Mouse (Mus musculus): ENCODE measurements at regions not wholly inside any gene's neighbourhood (a gene's known extent, or its start where the extent isn't known, plus 50 kb on each side); places are given as distances from the start of the nearest gene placed in this dataset.

DNA sequence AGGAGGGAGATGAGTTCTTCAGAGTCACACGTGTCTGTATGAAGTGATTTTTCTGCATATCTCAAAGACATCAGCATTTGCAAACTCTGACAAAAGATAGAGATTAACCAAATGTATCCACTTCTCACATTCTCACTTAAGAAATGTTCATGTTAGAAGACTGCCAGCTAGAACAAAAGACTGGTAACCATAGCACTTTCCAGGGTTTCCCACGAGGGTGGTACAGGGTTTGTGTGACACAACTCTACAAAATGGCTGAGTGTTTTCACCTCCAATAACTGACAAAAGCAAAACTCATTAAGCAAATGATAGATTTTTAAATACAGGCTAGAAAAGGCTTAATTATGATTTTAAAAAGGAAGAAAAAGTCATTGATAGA lies 523.0 kb downstream of the Etv1 start:
- no peak for ATAC-seq (replicated peaks; ENCODE audit: low FRiP score, low TSS enrichment, low read depth)
- DNase-seq (ENCODE audit: low spot score), result no peak
- 65% methylated on average over 2 of the region's 2 CpGs for WGBS
- no peak overlapping the region for H3K9ac ChIP-seq (ENCODE audit: low read length)
- H3K27me3 ChIP-seq (replicated peaks; ENCODE audit: control insufficient read depth, insufficient read depth, low read length), result no peaks in the 10 kb centered on the region
- no peak overlapping the region for H3K4me3 ChIP-seq (ENCODE audit: low read depth, low read length)
- H3K36me3 ChIP-seq (ENCODE audit: control insufficient read depth, insufficient read depth, low read length), result no peaks in the 10 kb centered on the region
- no peak overlapping the region for H3K27ac ChIP-seq (ENCODE audit: low read depth)
- no peaks in the 10 kb centered on the region for H3K4me1 ChIP-seq (replicated peaks; ENCODE audit: control insufficient read depth, insufficient read depth, low read length)
- H3K9me3 ChIP-seq (ENCODE audit: control insufficient read depth, low read length), result no peaks in the 10 kb centered on the region
- no peak overlapping the region for H3K4me2 ChIP-seq (ENCODE audit: low read length)

DNA sequence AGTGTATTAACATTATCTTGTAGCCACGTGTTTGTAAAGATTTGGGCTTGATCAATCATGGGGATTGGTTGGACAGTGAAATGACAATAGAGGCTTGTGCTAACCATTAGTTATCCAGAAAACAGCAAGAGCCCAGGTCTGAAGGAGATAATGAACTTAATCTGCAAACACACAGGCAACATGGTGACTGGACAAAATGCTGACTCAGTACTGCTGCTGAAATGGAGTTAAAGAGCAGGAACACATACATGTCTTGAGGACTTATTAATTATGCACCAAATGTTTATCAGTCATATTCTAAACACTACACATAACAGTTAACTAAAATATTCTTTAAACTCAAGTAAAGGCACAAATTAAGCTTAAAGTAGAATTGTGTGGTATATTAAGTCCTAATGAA lies 528.6 kb downstream of the Etv1 start:
- Histone ChIP-seq H3K4me2 (ENCODE audit: low read length) (no peak overlapping the region), H3K4me3 (ENCODE audit: low read depth, low read length) (no peak overlapping the region), H3K9me3 (ENCODE audit: control insufficient read depth, low read length) (no peaks in the 10 kb centered on the region), H3K27ac (ENCODE audit: low read depth) (no peak overlapping the region), H3K36me3 (ENCODE audit: control insufficient read depth, insufficient read depth, low read length) (no peaks in the 10 kb centered on the region), H3K9ac (ENCODE audit: low read length) (no peak overlapping the region), H3K4me1 (replicated peaks; ENCODE audit: control insufficient read depth, insufficient read depth, low read length) (no peaks in the 10 kb centered on the region), H3K27me3 (replicated peaks; ENCODE audit: control insufficient read depth, insufficient read depth, low read length) (no peaks in the 10 kb centered on the region)
- DNase-seq (ENCODE audit: low spot score) (no peak), ATAC-seq (replicated peaks; ENCODE audit: low FRiP score, low TSS enrichment, low read depth) (no peak)
- WGBS, result 76% methylated on average over 1 of the region's 1 CpGs

DNA sequence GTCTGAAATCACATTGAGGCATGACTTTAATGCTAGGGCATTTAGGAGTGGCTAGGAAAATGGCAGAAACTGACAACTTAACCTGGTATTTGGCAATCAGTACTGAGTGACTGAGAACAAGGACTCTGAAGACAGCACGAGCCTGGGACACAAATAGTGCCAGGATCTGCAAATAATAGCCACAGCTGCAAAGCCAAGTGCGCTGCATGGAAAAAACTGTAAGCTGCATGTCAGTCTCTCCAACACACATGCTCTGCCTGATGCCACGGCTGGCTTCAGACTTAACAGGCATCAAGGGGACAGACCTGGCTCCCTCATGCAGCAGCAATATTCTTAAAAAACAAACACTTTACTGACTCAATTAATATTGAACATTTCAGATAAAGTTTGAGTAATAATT lies 530.7 kb downstream of the Etv1 start:
- Histone ChIP-seq H3K9ac (ENCODE audit: low read length) (no peak overlapping the region), H3K4me1 (replicated peaks; ENCODE audit: control insufficient read depth, insufficient read depth, low read length) (no peaks in the 10 kb centered on the region), H3K9me3 (ENCODE audit: control insufficient read depth, low read length) (no peaks in the 10 kb centered on the region), H3K4me3 (ENCODE audit: low read depth, low read length) (no peak overlapping the region), H3K4me2 (ENCODE audit: low read length) (no peak overlapping the region), H3K27me3 (replicated peaks; ENCODE audit: control insufficient read depth, insufficient read depth, low read length) (no peaks in the 10 kb centered on the region), H3K27ac (ENCODE audit: low read depth) (no peak overlapping the region), H3K36me3 (ENCODE audit: control insufficient read depth, insufficient read depth, low read length) (no peaks in the 10 kb centered on the region)
- DNase-seq (ENCODE audit: low spot score), result no peak
- no peak for ATAC-seq (replicated peaks; ENCODE audit: low FRiP score, low TSS enrichment, low read depth)
- 70% methylated on average over 3 of the region's 3 CpGs for WGBS

DNA sequence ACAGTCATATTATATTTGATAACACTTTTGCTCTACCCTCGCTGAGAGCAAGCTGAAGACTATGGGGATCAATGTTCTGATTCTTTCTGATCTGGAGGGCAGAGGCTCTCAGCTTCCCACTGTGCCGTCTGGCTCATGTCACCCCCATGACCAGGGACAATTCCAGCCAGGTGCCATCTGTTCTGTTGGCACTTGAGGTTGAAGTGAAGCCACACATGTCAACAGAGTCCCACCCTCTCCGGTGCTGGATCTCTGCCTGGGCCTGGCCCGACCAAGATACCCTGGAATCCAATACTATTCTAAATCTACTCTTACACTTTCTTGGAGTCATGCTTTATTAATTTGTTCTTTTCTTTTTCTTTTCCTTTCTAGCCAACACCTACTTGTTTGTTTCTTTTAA lies 538.0 kb downstream of the Etv1 start:
- H3K9ac ChIP-seq (ENCODE audit: low read length), result no peak overlapping the region
- H3K36me3 ChIP-seq (ENCODE audit: control insufficient read depth, insufficient read depth, low read length), result no peaks in the 10 kb centered on the region
- H3K4me3 ChIP-seq (ENCODE audit: low read depth, low read length), result no peak overlapping the region
- no peaks in the 10 kb centered on the region for H3K4me1 ChIP-seq (replicated peaks; ENCODE audit: control insufficient read depth, insufficient read depth, low read length)
- no peaks in the 10 kb centered on the region for H3K9me3 ChIP-seq (ENCODE audit: control insufficient read depth, low read length)
- ATAC-seq (replicated peaks; ENCODE audit: low FRiP score, low TSS enrichment, low read depth) (no peak), DNase-seq (ENCODE audit: low spot score) (no peak)
- H3K27ac ChIP-seq (ENCODE audit: low read depth), result no peak overlapping the region
- no peaks in the 10 kb centered on the region for H3K27me3 ChIP-seq (replicated peaks; ENCODE audit: control insufficient read depth, insufficient read depth, low read length)
- no peak overlapping the region for H3K4me2 ChIP-seq (ENCODE audit: low read length)
- WGBS, result 89% methylated on average over 4 of the region's 4 CpGs

DNA sequence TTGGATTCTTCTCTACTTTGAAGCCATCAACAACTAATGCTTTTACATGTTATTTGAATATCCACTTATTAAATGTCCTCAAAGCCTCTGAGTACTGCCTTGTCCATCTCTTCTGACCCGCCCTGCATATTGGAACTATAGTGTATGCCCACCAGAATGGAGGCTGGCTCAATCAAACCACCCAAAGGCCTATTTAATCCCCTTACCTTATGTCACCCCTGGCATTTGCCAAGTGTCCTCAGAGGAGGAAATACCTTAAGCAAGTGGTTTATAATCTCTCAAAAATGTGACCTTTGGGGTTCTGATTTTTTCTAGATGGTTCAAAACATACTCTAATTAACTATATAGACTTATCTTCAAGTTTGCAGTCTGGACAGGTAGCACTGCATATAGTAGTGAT lies 542.3 kb downstream of the Etv1 start:
- DNase-seq (ENCODE audit: low spot score) (no peak), ATAC-seq (replicated peaks; ENCODE audit: low FRiP score, low TSS enrichment, low read depth) (no peak)
- no peaks in the 10 kb centered on the region for H3K27me3 ChIP-seq (replicated peaks; ENCODE audit: control insufficient read depth, insufficient read depth, low read length)
- H3K36me3 ChIP-seq (ENCODE audit: control insufficient read depth, insufficient read depth, low read length), result no peaks in the 10 kb centered on the region
- no peaks in the 10 kb centered on the region for H3K4me1 ChIP-seq (replicated peaks; ENCODE audit: control insufficient read depth, insufficient read depth, low read length)
- H3K27ac ChIP-seq (ENCODE audit: low read depth), result no peak overlapping the region
- H3K4me2 ChIP-seq (ENCODE audit: low read length), result no peak overlapping the region
- H3K9me3 ChIP-seq (ENCODE audit: control insufficient read depth, low read length), result no peaks in the 10 kb centered on the region
- 81% methylated on average over 1 of the region's 1 CpGs for WGBS
- H3K4me3 ChIP-seq (ENCODE audit: low read depth, low read length), result no peak overlapping the region
- H3K9ac ChIP-seq (ENCODE audit: low read length), result no peak overlapping the region

DNA sequence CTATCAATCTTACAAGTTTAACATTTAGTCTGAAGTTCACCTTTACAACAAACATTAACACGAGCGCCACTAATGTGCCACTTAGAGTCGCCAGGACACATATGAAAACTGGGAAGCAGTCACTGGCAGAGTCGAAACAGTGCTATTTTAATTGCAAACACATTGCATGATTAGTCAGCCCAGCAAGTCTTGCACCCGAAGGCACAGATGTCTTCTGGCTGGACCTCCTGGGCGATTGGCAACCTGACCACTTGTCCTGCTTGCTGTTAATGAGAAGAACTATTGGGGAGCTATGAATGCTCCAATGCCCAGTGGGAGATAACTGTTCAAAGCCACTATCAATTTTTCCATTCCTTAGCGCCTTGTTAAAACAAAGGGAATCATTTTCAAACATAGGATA lies 547.0 kb downstream of the Etv1 start:
- no peak for DNase-seq (ENCODE audit: low spot score)

DNA sequence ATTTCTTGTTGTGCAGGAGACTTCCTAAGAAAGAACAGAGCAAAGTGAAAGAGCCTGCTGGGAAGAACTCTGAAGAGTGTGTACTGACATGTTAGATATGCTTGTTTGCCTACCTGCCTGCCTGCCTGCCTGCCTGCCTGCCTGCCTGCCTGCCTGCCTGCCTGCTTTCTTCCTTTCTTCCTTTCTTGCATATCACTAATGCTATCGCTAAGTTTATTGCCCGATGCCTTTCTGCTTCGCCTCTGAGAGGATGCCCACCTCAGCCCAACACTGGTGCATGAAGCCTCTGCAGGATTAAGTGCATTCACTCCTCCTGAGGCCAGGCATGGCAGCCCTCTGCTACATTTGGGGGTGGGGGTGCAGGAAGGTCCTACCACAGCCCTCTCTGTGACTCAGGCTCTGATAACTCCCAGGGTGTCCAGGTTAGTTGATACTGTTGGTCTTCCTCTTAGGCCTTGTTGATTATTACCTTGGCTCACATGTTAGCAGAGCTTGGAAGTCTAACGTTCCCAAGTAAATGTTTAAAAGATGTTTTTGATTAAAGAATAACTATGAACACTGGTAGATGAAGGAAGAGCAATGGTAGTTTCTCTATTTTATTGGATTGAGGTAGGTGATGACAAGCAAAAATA lies 547.6 kb downstream of the Etv1 start:
- H3K27me3 ChIP-seq (replicated peaks; ENCODE audit: control insufficient read depth, insufficient read depth, low read length), result no peaks in the 10 kb centered on the region
- H3K36me3 ChIP-seq (ENCODE audit: control insufficient read depth, insufficient read depth, low read length), result no peaks in the 10 kb centered on the region
- H3K4me2 ChIP-seq (ENCODE audit: low read length), result no peak overlapping the region
- no peak overlapping the region for H3K27ac ChIP-seq (ENCODE audit: low read depth)
- 62% methylated on average over 4 of the region's 4 CpGs for WGBS
- H3K4me3 ChIP-seq (ENCODE audit: low read depth, low read length), result no peak overlapping the region
- no peaks in the 10 kb centered on the region for H3K4me1 ChIP-seq (replicated peaks; ENCODE audit: control insufficient read depth, insufficient read depth, low read length)
- H3K9me3 ChIP-seq (ENCODE audit: control insufficient read depth, low read length), result no peaks in the 10 kb centered on the region
- DNase-seq (ENCODE audit: low spot score), result no peak
- no peak overlapping the region for H3K9ac ChIP-seq (ENCODE audit: low read length)
- no peak for ATAC-seq (replicated peaks; ENCODE audit: low FRiP score, low TSS enrichment, low read depth)

More for the DNA sequence above, 547.0 kb downstream of the Etv1 start:
- no peak for ATAC-seq (replicated peaks; ENCODE audit: low FRiP score, low TSS enrichment, low read depth)
- 86% methylated on average over 7 of the region's 7 CpGs for WGBS
- no peak overlapping the region for H3K4me2 ChIP-seq (ENCODE audit: low read length)
- H3K27me3 ChIP-seq (replicated peaks; ENCODE audit: control insufficient read depth, insufficient read depth, low read length), result no peaks in the 10 kb centered on the region
- no peak overlapping the region for H3K4me3 ChIP-seq (ENCODE audit: low read depth, low read length)
- no peaks in the 10 kb centered on the region for H3K4me1 ChIP-seq (replicated peaks; ENCODE audit: control insufficient read depth, insufficient read depth, low read length)
- H3K9ac ChIP-seq (ENCODE audit: low read length), result no peak overlapping the region
- no peak overlapping the region for H3K27ac ChIP-seq (ENCODE audit: low read depth)
- no peaks in the 10 kb centered on the region for H3K9me3 ChIP-seq (ENCODE audit: control insufficient read depth, low read length)
- H3K36me3 ChIP-seq (ENCODE audit: control insufficient read depth, insufficient read depth, low read length), result no peaks in the 10 kb centered on the region

DNA sequence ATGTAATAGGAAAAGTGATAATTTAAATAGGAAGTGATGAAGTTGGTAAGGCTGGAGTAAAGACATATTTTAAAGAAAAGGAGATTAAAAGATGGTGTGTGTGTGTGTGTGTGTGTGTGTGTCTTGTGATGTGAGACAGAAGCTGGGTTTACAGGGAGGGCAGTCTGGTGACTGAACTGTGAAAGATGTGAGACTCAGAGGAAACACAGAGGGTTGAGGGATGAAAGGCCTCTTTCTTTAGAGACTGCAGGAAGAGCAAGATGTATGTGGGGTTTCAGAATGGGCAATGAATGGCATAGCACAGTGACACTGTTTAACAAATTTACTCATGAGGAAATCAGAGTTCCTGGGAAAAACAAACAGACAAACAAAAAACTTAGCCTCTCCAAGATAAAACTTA lies 549.2 kb downstream of the Etv1 start:
- Histone ChIP-seq H3K4me1 (replicated peaks; ENCODE audit: control insufficient read depth, insufficient read depth, low read length) (no peaks in the 10 kb centered on the region), H3K4me3 (ENCODE audit: low read depth, low read length) (no peak overlapping the region), H3K36me3 (ENCODE audit: control insufficient read depth, insufficient read depth, low read length) (no peaks in the 10 kb centered on the region), H3K9ac (ENCODE audit: low read length) (no peak overlapping the region), H3K27me3 (replicated peaks; ENCODE audit: control insufficient read depth, insufficient read depth, low read length) (no peaks in the 10 kb centered on the region), H3K4me2 (ENCODE audit: low read length) (no peak overlapping the region), H3K27ac (ENCODE audit: low read depth) (no peak overlapping the region), H3K9me3 (ENCODE audit: control insufficient read depth, low read length) (no peaks in the 10 kb centered on the region)
- ATAC-seq (replicated peaks; ENCODE audit: low FRiP score, low TSS enrichment, low read depth) (no peak), DNase-seq (ENCODE audit: low spot score) (no peak)

DNA sequence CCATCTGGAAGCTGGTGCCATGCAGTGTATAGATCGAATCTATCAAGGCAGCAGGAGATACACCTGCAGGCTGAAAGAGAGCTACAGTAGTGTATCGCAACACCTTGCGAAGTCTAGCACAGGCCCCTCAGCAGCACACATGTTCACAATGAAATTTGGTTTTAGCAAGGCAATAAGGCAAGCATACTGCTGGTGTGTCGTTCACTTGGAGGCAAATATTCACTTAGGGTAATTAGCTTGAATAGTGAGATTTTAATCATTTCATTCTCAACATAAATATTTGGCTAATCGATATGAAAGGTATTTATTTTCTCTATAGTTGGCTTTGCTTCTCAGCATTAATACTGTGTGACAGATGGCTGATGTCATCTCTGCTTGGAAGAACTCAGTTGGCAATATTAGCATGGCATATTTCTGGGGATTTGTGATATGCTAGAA lies 559.9 kb downstream of the Etv1 start:
- no peak for DNase-seq (ENCODE audit: low spot score)
- WGBS, result 77% methylated on average over 5 of the region's 5 CpGs

More for the DNA sequence above, 559.9 kb downstream of the Etv1 start:
- H3K9me3 ChIP-seq (ENCODE audit: control insufficient read depth, low read length), result no peaks in the 10 kb centered on the region
- H3K9ac ChIP-seq (ENCODE audit: low read length), result no peak overlapping the region
- H3K36me3 ChIP-seq (ENCODE audit: control insufficient read depth, insufficient read depth, low read length), result no peaks in the 10 kb centered on the region
- no peaks in the 10 kb centered on the region for H3K4me1 ChIP-seq (replicated peaks; ENCODE audit: control insufficient read depth, insufficient read depth, low read length)
- H3K4me2 ChIP-seq (ENCODE audit: low read length), result no peak overlapping the region
- no peak for ATAC-seq (replicated peaks; ENCODE audit: low FRiP score, low TSS enrichment, low read depth)
- H3K4me3 ChIP-seq (ENCODE audit: low read depth, low read length), result no peak overlapping the region
- no peak overlapping the region for H3K27ac ChIP-seq (ENCODE audit: low read depth)
- no peaks in the 10 kb centered on the region for H3K27me3 ChIP-seq (replicated peaks; ENCODE audit: control insufficient read depth, insufficient read depth, low read length)
